Mouse (Mus musculus) midbrain, embryonic 15.5 days (tissue): ENCODE results near the gene Ncl. TPM values are rescaled to one million over a fixed set of nuclear protein-coding genes. Genes with fewer than 3 reads are reported as not detected.
A peak's percentile ranks its signal among the peaks of the same experiment; 100 is the strongest.

Experiments used
- ATAC-seq: fragments of 200-750 bp; cut with Nextera tagmentation; replicated peaks from 2 replicates; pipeline ENCODE4 v1.8.0; 2017; ENCODE audit warnings: moderate TSS enrichment
- H3K27ac ChIP-seq: fragments of 300-500 bp; sonication (generic); 2 replicates; pipeline ENCODE4 v1.5.1; 2015; ENCODE audit warnings: mild to moderate bottlenecking, inconsistent platforms
- H3K27me3 ChIP-seq: fragments of 300-500 bp; sonication (generic); replicated peaks from 2 replicates; pipeline ENCODE4 v1.6.1; 2015; ENCODE audit warnings: inconsistent platforms
- H3K36me3 ChIP-seq: fragments of 300-500 bp; sonication (generic); replicated peaks from 2 replicates; pipeline ENCODE4 v1.6.1; 2015; ENCODE audit warnings: inconsistent platforms
- H3K4me1 ChIP-seq: fragments of 300-500 bp; sonication (generic); 2 replicates; pipeline ENCODE4 v1.6.1; 2015; ENCODE audit warnings: inconsistent platforms
- H3K4me2 ChIP-seq: fragments of 300-500 bp; sonication (generic); 2 replicates; pipeline ENCODE4 v1.6.1; 2015; ENCODE audit warnings: inconsistent platforms, mild to moderate bottlenecking, moderate library complexity
- H3K4me3 ChIP-seq: fragments of 300-500 bp; sonication (generic); 2 replicates; pipeline ENCODE4 v1.5.1; 2015; ENCODE audit warnings: mild to moderate bottlenecking, inconsistent platforms
- H3K9ac ChIP-seq: fragments of 300-500 bp; sonication (generic); 2 replicates; pipeline ENCODE4 v1.6.1; 2015; ENCODE audit warnings: mild to moderate bottlenecking, inconsistent platforms
- H3K9me3 ChIP-seq: fragments of 300-500 bp; sonication (generic); 2 replicates; pipeline ENCODE4 v1.6.1; 2016; ENCODE audit warnings: inconsistent platforms
- WGBS: fragments of 180-500 bp; shearing (Covaris S2); methylation state at CpG from one replicate; pipeline ENCODE4 v1.1.7; 2015; ENCODE audit warnings: mixed read lengths; 5-methylcytosine and 5-hydroxymethylcytosine counted together
- polyA plus RNA-seq: library from polyadenylated mRNA; unstranded; fragments of >200 nt; fragmentation: Nextera tagmentation; extraction: Ambion mirVana; gene quantifications from 2 replicates; pipeline ENCODE4 v1.2.1, GENCODE M21; 2015

The Ncl gene
- polyA plus RNA-seq, 1 experiment from 2014 or later, result 193 TPM

DNA sequence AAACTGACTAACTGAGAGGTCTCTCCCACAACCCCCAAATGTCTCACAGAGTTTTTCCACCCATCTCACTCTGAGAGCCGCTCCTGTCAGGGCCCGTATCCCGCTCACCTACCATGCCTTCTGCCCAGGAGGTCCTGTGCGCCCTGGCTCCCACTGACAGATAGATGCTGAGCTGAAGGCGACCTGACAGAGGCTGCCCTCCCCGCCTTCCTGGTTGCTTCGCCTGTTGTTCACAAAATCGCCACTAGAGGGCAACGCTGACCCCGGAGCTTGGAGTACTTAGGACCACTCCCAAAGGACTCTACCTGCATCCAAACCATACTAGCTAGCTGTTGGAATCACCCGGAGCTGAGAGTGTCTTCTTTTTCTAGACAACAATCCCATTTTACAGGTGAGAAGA is 30.0 kb upstream of the Ncl start:
- H3K9ac ChIP-seq, result no peak overlapping the region; the same call in 1 of the 2 replicates
- no peaks in the 10 kb centered on the region for H3K27me3 ChIP-seq
- WGBS, result 5% methylated on average over 11 of the region's 11 CpGs
- H3K4me1 ChIP-seq, result peaks cover 3% of the 10 kb centered on the region; the same call in 1 of the 2 replicates
- H3K27ac ChIP-seq, result no peak overlapping the region
- no peak overlapping the region for H3K4me3 ChIP-seq
- H3K4me2 ChIP-seq, result no peak overlapping the region
- H3K9me3 ChIP-seq, result no peaks in the 10 kb centered on the region
- H3K36me3 ChIP-seq, result no peaks in the 10 kb centered on the region
- ATAC-seq, result peak; percentile 50; the same call in 1 of the 2 replicates

GRCm38 (mm10) chr1:86381027-86381426 is 21.8 kb upstream of the Ncl start:
- Histone ChIP-seq H3K4me2 (no peak overlapping the region), H3K9ac (no peak overlapping the region), H3K4me1 (peaks cover 2% of the 10 kb centered on the region; the same call in 1 of the 2 replicates), H3K27me3 (no peaks in the 10 kb centered on the region), H3K27ac (no peak overlapping the region), H3K9me3 (no peaks in the 10 kb centered on the region), H3K36me3 (no peaks in the 10 kb centered on the region), H3K4me3 (no peak overlapping the region)
- no peak for ATAC-seq
- 31% methylated on average over 13 of the region's 13 CpGs for WGBS

- no peak overlapping the region for H3K9ac ChIP-seq
- H3K27ac ChIP-seq, result no peak overlapping the region
- WGBS, result 80% methylated on average over 9 of the region's 9 CpGs
- peaks cover 2% of the 10 kb centered on the region; the same call in 1 of the 2 replicates for H3K4me1 ChIP-seq
- H3K4me2 ChIP-seq, result no peak overlapping the region
- no peaks in the 10 kb centered on the region for H3K27me3 ChIP-seq
- no peak for ATAC-seq
- no peaks in the 10 kb centered on the region for H3K36me3 ChIP-seq
- no peak overlapping the region for H3K4me3 ChIP-seq
- no peaks in the 10 kb centered on the region for H3K9me3 ChIP-seq
These were observed 20.0 kb upstream of the Ncl start for GRCm38 (mm10) chr1:86379161-86379569.

DNA sequence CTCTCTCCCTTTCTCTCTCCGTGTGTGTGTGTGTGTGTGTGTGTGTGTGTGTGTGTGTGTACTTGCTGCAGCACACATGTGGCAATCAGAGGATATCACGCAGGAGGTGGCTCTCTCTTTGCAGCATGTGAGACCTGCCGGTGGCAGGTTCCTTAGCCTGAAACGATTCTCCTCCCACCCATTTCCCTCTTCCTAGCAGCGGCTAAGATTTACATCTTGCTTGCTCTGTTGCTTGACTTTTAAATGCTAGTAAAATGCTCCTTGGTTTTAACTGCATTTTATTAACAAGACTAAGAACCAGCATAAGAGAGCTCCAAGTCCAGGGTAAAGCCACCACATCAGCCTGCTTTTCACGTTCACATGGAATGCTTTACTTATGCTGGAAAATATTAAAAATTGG is 19.5 kb upstream of the Ncl start:
- Histone ChIP-seq H3K9ac (no peak overlapping the region), H3K27ac (no peak overlapping the region), H3K4me2 (no peak overlapping the region), H3K36me3 (no peaks in the 10 kb centered on the region), H3K9me3 (no peaks in the 10 kb centered on the region), H3K27me3 (no peaks in the 10 kb centered on the region), H3K4me1 (peaks cover 2% of the 10 kb centered on the region; the same call in 1 of the 2 replicates), H3K4me3 (no peak overlapping the region)
- WGBS, result 78% methylated on average over 5 of the region's 6 CpGs
- ATAC-seq, result no peak

DNA sequence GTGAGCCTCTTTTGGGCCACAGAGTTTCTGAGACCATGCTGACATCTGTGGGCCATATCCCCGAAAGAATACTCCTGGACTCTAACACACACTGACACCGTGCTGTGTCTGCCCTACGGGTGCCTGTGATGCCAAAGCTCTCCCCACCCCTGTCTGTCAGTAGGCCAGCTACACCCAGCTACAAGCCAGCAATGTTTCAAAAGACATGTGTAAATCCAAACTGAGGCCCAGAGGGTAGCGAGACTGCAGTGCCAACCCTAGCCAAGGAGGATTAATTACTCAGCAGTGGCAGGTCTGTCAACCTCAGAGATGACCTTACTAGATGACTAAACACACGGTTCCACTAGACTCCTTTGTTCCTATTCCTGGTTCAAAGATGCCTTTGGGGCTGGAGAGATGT is 17.2 kb upstream of the Ncl start:
- Histone ChIP-seq H3K27me3 (no peaks in the 10 kb centered on the region), H3K9me3 (no peaks in the 10 kb centered on the region), H3K9ac (no peak overlapping the region), H3K27ac (no peak overlapping the region), H3K4me1 (peaks cover 2% of the 10 kb centered on the region; the same call in 1 of the 2 replicates), H3K4me2 (no peak overlapping the region), H3K36me3 (no peaks in the 10 kb centered on the region), H3K4me3 (no peak overlapping the region)
- ATAC-seq, result no peak
- WGBS, result 81% methylated on average over 5 of the region's 5 CpGs

DNA sequence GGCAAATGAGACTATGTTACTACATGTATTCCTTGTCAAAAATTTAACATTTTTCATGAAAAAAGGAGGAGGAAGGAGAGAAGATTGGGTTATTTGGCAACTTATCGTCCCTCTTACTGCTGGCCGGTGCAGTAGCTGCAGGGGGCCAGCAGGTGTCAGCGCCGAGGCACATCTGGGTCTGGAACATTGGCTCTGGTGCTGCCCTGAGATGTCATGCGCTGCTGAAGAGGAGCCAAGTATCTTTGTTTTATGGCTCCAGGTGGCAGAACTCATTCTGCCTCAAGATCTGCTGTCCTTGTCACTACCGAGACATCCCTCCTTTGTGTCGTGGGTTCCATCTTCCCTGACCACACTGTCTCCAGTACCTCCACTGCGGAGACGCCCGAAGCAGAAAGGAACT is 12.8 kb upstream of the Ncl start:
- H3K27me3 ChIP-seq, result no peaks in the 10 kb centered on the region
- no peak overlapping the region for H3K9ac ChIP-seq
- H3K9me3 ChIP-seq, result no peaks in the 10 kb centered on the region
- no peaks in the 10 kb centered on the region for H3K36me3 ChIP-seq
- no peak; the same call in 1 of the 2 replicates for ATAC-seq
- WGBS, result 48% methylated on average over 10 of the region's 10 CpGs
- no peaks in the 10 kb centered on the region for H3K4me1 ChIP-seq
- H3K27ac ChIP-seq, result no peak overlapping the region
- no peak overlapping the region for H3K4me2 ChIP-seq
- no peak overlapping the region for H3K4me3 ChIP-seq

GRCm38 (mm10) chr1:86368086-86368485 is 8.9 kb upstream of the Ncl start:
- whole genome bisulfite sequencing, result 80% methylated on average over 4 of the region's 4 CpGs
- no peak for ATAC-seq
- no peak overlapping the region for H3K9ac ChIP-seq
- H3K27me3 ChIP-seq, result no peaks in the 10 kb centered on the region
- no peaks in the 10 kb centered on the region for H3K36me3 ChIP-seq
- H3K27ac ChIP-seq, result no peak overlapping the region
- no peaks in the 10 kb centered on the region for H3K9me3 ChIP-seq
- no peak overlapping the region for H3K4me3 ChIP-seq
- no peaks in the 10 kb centered on the region for H3K4me1 ChIP-seq
- no peak overlapping the region for H3K4me2 ChIP-seq

- H3K4me1 ChIP-seq, result peaks cover 15% of the 10 kb centered on the region
- H3K9me3 ChIP-seq, result no peaks in the 10 kb centered on the region
- no peaks in the 10 kb centered on the region for H3K36me3 ChIP-seq
- H3K4me2 ChIP-seq, result no peak overlapping the region
- no peak overlapping the region for H3K4me3 ChIP-seq
- no peak overlapping the region for H3K9ac ChIP-seq
- no peak overlapping the region for H3K27ac ChIP-seq
- 12% methylated on average over 6 of the region's 6 CpGs for WGBS
- ATAC-seq, result no peak
- H3K27me3 ChIP-seq, result no peaks in the 10 kb centered on the region
These were observed 4.5 kb upstream of the Ncl start for GRCm38 (mm10) chr1:86363671-86364070.

DNA sequence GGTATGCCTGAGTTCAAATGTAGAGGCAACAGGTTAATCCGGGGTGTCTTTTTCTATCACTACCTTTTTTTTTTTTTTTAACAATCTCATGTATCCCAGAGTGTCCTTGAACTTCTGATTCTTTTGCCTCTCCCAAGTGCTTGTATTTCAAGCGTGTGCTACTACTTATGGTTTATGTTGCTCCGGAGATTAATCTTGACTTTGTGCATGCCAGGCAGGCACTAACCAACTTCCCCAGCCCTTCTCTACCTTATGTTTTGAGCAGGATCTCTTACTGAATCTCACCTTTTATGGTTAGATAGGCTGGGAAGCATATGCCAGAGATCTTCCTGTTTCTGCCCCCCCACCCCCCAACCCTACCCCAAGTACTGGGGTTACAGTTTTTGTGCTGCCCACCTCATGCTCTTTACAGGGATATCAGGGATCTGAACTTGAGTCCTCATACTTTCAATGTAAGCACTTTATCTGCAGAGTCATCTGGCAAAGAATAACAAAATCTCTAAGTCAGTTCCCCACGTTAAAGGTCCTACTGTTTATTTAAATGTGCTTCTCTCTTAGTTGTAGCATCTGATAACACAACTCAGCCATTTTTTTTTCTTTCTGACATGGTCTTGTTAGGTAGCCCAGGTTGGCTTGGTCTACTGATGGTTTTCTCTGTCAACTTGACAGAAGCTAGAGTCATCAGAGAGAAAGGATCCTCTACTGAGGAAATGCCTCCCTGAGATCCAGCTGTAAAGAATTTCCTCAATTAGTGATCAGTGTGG is 2.8 kb upstream of the Ncl start:
- Histone ChIP-seq H3K27ac (no peak overlapping the region), H3K36me3 (no peaks in the 10 kb centered on the region; the same call in 1 of the 2 replicates), H3K4me1 (peaks cover 25% of the 10 kb centered on the region), H3K4me3 (no peak overlapping the region), H3K4me2 (no peak overlapping the region), H3K9ac (no peak overlapping the region), H3K27me3 (no peaks in the 10 kb centered on the region), H3K9me3 (no peaks in the 10 kb centered on the region)
- no peak for ATAC-seq
- 86% methylated on average over 4 of the region's 4 CpGs for WGBS

GRCm38 (mm10) chr1:86360441-86360840 is 1.2 kb upstream of the Ncl start:
- ATAC-seq, result no peak
- peaks cover 14% of the 10 kb centered on the region for H3K36me3 ChIP-seq
- H3K4me2 ChIP-seq, result peak overlapping the region; percentile 75
- no peak overlapping the region for H3K27ac ChIP-seq
- H3K27me3 ChIP-seq, result no peaks in the 10 kb centered on the region
- peak overlapping the region; percentile 77 for H3K9ac ChIP-seq
- WGBS, result 19% methylated on average over 12 of the region's 12 CpGs
- no peaks in the 10 kb centered on the region for H3K9me3 ChIP-seq
- H3K4me3 ChIP-seq, result peak overlapping the region; percentile 86
- H3K4me1 ChIP-seq, result peaks cover 28% of the 10 kb centered on the region

- peaks cover 20% of the 10 kb centered on the region for H3K36me3 ChIP-seq
- peak overlapping the region; percentile 77 for H3K9ac ChIP-seq
- H3K4me1 ChIP-seq, result peaks cover 28% of the 10 kb centered on the region
- no peak for ATAC-seq
- no peaks in the 10 kb centered on the region for H3K27me3 ChIP-seq
- H3K27ac ChIP-seq, result peak overlapping the region; percentile 99
- peak overlapping the region; percentile 75 for H3K4me2 ChIP-seq
- H3K4me3 ChIP-seq, result peak overlapping the region; percentile 86
- no peaks in the 10 kb centered on the region for H3K9me3 ChIP-seq
- 0% methylated on average over 26 of the region's 26 CpGs for WGBS
These were observed 589 bp upstream of the Ncl start for GRCm38 (mm10) chr1:86359798-86360179.

DNA sequence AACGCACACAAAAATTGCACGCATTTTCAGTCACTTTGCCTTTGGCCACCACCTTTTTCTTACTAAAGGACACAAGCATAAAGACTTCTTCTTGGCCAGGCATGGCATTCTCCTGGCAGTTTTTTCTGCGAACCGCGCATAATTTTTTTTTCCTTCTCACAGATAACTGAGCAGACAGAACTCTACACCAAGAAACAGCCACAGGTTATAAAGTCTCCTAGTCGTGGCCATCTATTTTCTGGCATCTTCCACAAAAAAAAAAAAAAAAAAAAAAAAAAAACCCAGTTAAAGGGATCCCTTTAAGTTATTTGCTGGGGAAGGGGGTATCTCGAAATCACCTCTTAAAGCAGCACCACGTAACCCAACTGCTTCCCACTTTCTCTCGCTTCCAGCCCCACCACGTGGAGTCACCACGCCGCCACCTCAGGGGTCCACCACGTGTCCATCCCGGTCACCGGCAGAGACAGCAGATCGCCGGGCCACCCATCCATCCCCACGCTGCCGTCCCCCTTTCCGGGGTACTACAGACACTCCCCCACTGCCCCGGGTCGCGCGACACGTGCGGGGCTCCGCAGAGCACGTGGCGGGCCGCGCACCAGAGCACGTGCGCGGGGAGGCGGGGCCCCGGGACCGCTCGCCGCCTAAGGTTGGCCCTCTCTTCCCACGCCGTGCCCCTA is 833 bp downstream of the Ncl start:
- Histone ChIP-seq H3K4me2 (peak overlapping the region; percentile 75), H3K36me3 (peaks cover 35% of the 10 kb centered on the region), H3K27ac (peak overlapping the region; percentile 99), H3K9me3 (no peaks in the 10 kb centered on the region), H3K9ac (peak overlapping the region; percentile 84), H3K4me3 (peak overlapping the region; percentile 86), H3K4me1 (peaks cover 28% of the 10 kb centered on the region), H3K27me3 (no peaks in the 10 kb centered on the region)
- WGBS, result under 1% methylated on average over 41 of the region's 41 CpGs
- ATAC-seq, result peak; percentile 76
